Comparison of ENCODE assay signal across 13 mouse cellular contexts in the genomic region with DNA sequence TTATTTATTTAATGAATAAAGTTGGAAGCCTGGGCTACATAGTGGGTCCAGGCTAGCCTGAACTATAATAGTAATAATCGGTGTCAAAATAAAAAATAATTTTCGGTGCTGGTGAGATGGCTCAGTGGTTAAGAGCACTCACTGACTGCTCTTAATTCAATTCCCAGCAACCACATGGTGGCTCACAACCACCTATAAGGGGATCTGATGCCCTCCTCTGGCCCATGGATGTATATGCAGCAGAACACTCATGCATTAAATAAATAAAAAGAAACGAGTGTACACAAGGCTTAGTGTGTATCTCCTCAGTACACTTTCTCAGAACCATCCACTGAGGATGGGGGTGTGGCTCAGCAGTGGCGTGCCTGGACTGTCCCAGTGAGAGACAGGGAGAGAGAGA. TPM values are rescaled to one million over a fixed set of nuclear protein-coding genes. Genes with fewer than 3 reads are reported as not detected.
DNase-seq lines count a peak whose midpoint lies in the region; ATAC-seq and TF ChIP-seq lines count a peak whose summit lies in the region.
"Had no signal": no experiment of that assay in that cellular context is flagged by ENCODE, and none has a peak within 500 bp of the region (broad histone marks: within the 10 kb centered on the region; RNA-seq: fewer than 3 reads in every experiment).

No protein-coding gene starts in this region.

- H3K27me3 ChIP-seq in liver, postnatal 0 days (ENCODE audit: insufficient read depth, low read length) = no peaks in the 10 kb centered on the region
- H3K27me3 ChIP-seq in liver, embryonic 11.5 days (replicated peaks; ENCODE audit: control insufficient read depth, insufficient read depth, low read length) = peaks cover 9% of the 10 kb centered on the region
- H3K27me3 ChIP-seq in splenic B cell, adult 2 months (ENCODE audit: control insufficient read depth, insufficient read depth, low read length, poor library complexity, severe bottlenecking) = no peaks in the 10 kb centered on the region

- DNase-seq in CD4-positive, CD25-positive, alpha-beta regulatory T cell, adult 2 months (ENCODE audit: low read depth, low spot score) = peak; percentile 43
- DNase-seq in liver, postnatal 0 days = no peak
- DNase-seq in liver, embryonic 11.5 days (ENCODE audit: low spot score) = no peak
- peak; percentile 32 for DNase-seq in NIH3T3 (ENCODE audit: low read depth)
- DNase-seq in splenic B cell, adult 2 months (ENCODE audit: low read depth, low spot score) = peak; percentile 28
- DNase-seq in spleen, postnatal 36 days (ENCODE audit: low spot score in 2 of 2) = no peak
- DNase-seq: cerebellum, postnatal 14 days; gastrocnemius, postnatal 25 days; heart, postnatal 36 days had no signal

- H3K27ac ChIP-seq in liver, postnatal 0 days (ENCODE audit: low read depth) = no peak overlapping the region
- no peak overlapping the region for H3K27ac ChIP-seq in liver, embryonic 11.5 days (ENCODE audit: low read depth, low read length)
- H3K27ac ChIP-seq: heart, embryonic 10.5 days had no signal

- no peak overlapping the region for H3K4me3 ChIP-seq in liver, postnatal 0 days (ENCODE audit: low read depth, low read length)
- no peak overlapping the region for H3K4me3 ChIP-seq in liver, embryonic 11.5 days (ENCODE audit: low read depth, low read length)
- H3K4me3 ChIP-seq: heart, embryonic 10.5 days had no signal

- no peak overlapping the region for H3K9ac ChIP-seq in liver, postnatal 0 days (replicated peaks)
- H3K9ac ChIP-seq in liver, embryonic 11.5 days (ENCODE audit: low read depth, low read length) = no peak overlapping the region

- no peaks in the 10 kb centered on the region for H3K9me3 ChIP-seq in liver, postnatal 0 days (ENCODE audit: low read length)
- no peaks in the 10 kb centered on the region for H3K9me3 ChIP-seq in liver, embryonic 11.5 days (ENCODE audit: control insufficient read depth, low read length)
- H3K9me3 ChIP-seq: heart, embryonic 10.5 days had no signal

- H3K4me2 ChIP-seq in liver, postnatal 0 days (ENCODE audit: low read depth, low read length) = no peak overlapping the region
- H3K4me2 ChIP-seq in liver, embryonic 11.5 days = no peak overlapping the region

- no peak for TF ChIP-seq EP300 in liver, postnatal 0 days (IDR thresholded peaks at IDR 0.05; ENCODE audit: low read depth)

- no peak for ATAC-seq in CD4-positive, CD25-positive, alpha-beta regulatory T cell, adult 4 months
- no peak for ATAC-seq in liver, postnatal 0 days
- ATAC-seq in liver, embryonic 11.5 days (replicated peaks; ENCODE audit: low FRiP score) = no peak
- ATAC-seq in cerebellum, adult (ENCODE audit: insufficient number of reproducible peaks, low FRiP score, low TSS enrichment) = no peak
- ATAC-seq: inflammation-experienced regulatory T-cells, adult 6 months had no signal

- TF ChIP-seq CTCF in liver, postnatal 0 days (IDR thresholded peaks at IDR 0.05; ENCODE audit: low read depth) = peak; percentile 37

- WGBS in liver, postnatal 0 days (ENCODE audit: insufficient replicate concordance) = 60% methylated on average over 4 of the region's 4 CpGs
- WGBS in liver, embryonic 11.5 days = 50% methylated on average over 4 of the region's 4 CpGs

- peaks cover 4% of the 10 kb centered on the region for H3K4me1 ChIP-seq in liver, postnatal 0 days (ENCODE audit: insufficient read depth)
- peaks cover 8% of the 10 kb centered on the region for H3K4me1 ChIP-seq in liver, embryonic 11.5 days (replicated peaks; ENCODE audit: control insufficient read depth, insufficient read depth, low read length)

- no peaks in the 10 kb centered on the region for H3K36me3 ChIP-seq in liver, postnatal 0 days (replicated peaks; ENCODE audit: insufficient read depth, low read length)
- no peaks in the 10 kb centered on the region for H3K36me3 ChIP-seq in liver, embryonic 11.5 days (ENCODE audit: control insufficient read depth, insufficient read depth, low read length)
- H3K36me3 ChIP-seq in splenic B cell, adult 2 months (ENCODE audit: control insufficient read depth, insufficient read depth, low read length, poor library complexity, severe bottlenecking) = no peaks in the 10 kb centered on the region
- H3K36me3 ChIP-seq: heart, embryonic 10.5 days had no signal

RNA-seq across cellular contexts. Expression of gene Tbl2, which starts 28.7 kb away (rescaled TPM):
- 1 to 10 TPM; 4.8 to 5.3 TPM for polyA plus RNA-seq in CD4-positive, CD25-positive, alpha-beta regulatory T cell, adult 4 months (2017; shearing (Covaris generic))
- polyA plus RNA-seq in liver, postnatal 0 days (2015; fragmentation: Nextera tagmentation; extraction: Ambion mirVana) = 10.4 and 12.3 TPM in 2 replicates
- 24.6 and 29.2 TPM in 2 replicates for polyA plus RNA-seq in liver, embryonic 11.5 days (2014; fragmentation: Nextera tagmentation; extraction: Ambion mirVana)

RNA-seq across cellular contexts. Expression of gene Mlxipl, which starts 31.1 kb away (rescaled TPM):
- polyA plus RNA-seq in CD4-positive, CD25-positive, alpha-beta regulatory T cell, adult 4 months (2017; shearing (Covaris generic)) = under 1 TPM in 1 of 2 experiments, not detected in 1; 0.13 TPM
- 18.2 and 19.5 TPM in 2 replicates for polyA plus RNA-seq in liver, postnatal 0 days (2015; fragmentation: Nextera tagmentation; extraction: Ambion mirVana)
- 18.5 and 18.7 TPM in 2 replicates for polyA plus RNA-seq in liver, embryonic 11.5 days (2014; fragmentation: Nextera tagmentation; extraction: Ambion mirVana)
- polyA plus RNA-seq: inflammation-experienced regulatory T-cells, adult 6 months had no signal

RNA-seq across cellular contexts. Expression of gene Vps37d, which starts 42.7 kb away (rescaled TPM):
- not detected for polyA plus RNA-seq in CD4-positive, CD25-positive, alpha-beta regulatory T cell, adult 4 months (2017; shearing (Covaris generic))
- polyA plus RNA-seq in liver, postnatal 0 days (2015; fragmentation: Nextera tagmentation; extraction: Ambion mirVana) = 0.53 and 0.80 TPM in 2 replicates
- 2.6 and 3.0 TPM in 2 replicates for polyA plus RNA-seq in liver, embryonic 11.5 days (2014; fragmentation: Nextera tagmentation; extraction: Ambion mirVana)
- polyA plus RNA-seq: inflammation-experienced regulatory T-cells, adult 6 months had no signal

RNA-seq across cellular contexts. Expression of gene Bcl7b, which starts 47.3 kb away (rescaled TPM):
- 10 to 100 TPM; 47.1 to 79.6 TPM for polyA plus RNA-seq in CD4-positive, CD25-positive, alpha-beta regulatory T cell, adult 4 months (2017; shearing (Covaris generic))
- 30.1 and 32.6 TPM in 2 replicates for polyA plus RNA-seq in liver, postnatal 0 days (2015; fragmentation: Nextera tagmentation; extraction: Ambion mirVana)
- polyA plus RNA-seq in liver, embryonic 11.5 days (2014; fragmentation: Nextera tagmentation; extraction: Ambion mirVana) = 52.5 and 52.9 TPM in 2 replicates

RNA-seq across cellular contexts. Expression of gene Bud23, which starts 56.0 kb away (rescaled TPM):
- polyA plus RNA-seq in CD4-positive, CD25-positive, alpha-beta regulatory T cell, adult 4 months (2017; shearing (Covaris generic)) = 100 to 1,000 TPM in 1 of 2 experiments, 10 to 100 TPM in 1; 60.8 to 103 TPM
- polyA plus RNA-seq in liver, postnatal 0 days (2015; fragmentation: Nextera tagmentation; extraction: Ambion mirVana) = 38.3 TPM in 2 replicates
- polyA plus RNA-seq in liver, embryonic 11.5 days (2014; fragmentation: Nextera tagmentation; extraction: Ambion mirVana) = 157 and 158 TPM in 2 replicates

Comparison
In these comparisons a context has a peak if more than half of its experiments do, and no peak if none do; other contexts are left out.
1. DNase-seq: peak in CD4-positive, CD25-positive, alpha-beta regulatory T cell, adult 2 months (single experiment), NIH3T3 (single experiment) and splenic B cell, adult 2 months (single experiment); none in liver, postnatal 0 days (single experiment), liver, embryonic 11.5 days (single experiment) and spleen, postnatal 36 days (0 of 2).
2. RNA of gene Mlxipl, which starts 31.1 kb away (polyA plus RNA-seq): 18.5 to 18.7 TPM in liver, embryonic 11.5 days and 18.2 to 19.5 TPM in liver, postnatal 0 days; 0.13 TPM in CD4-positive, CD25-positive, alpha-beta regulatory T cell, adult 4 months; every median in the first group is over 10 times any median in the second.